Mouse (Mus musculus) G1E (cell line): ENCODE data around the gene Arrdc2.

Source experiments
- CTCF ChIP-seq: IDR thresholded peaks from 2 replicates; pipeline ENCODE4 v1.5.1; 2012; ENCODE audit warnings: low read depth, low read length, inconsistent platforms, mixed read lengths
- GATA1 ChIP-seq: IDR thresholded peaks from 2 replicates; pipeline ENCODE4 v1.6.1; 2012; ENCODE audit warnings: borderline replicate concordance, low read length, inconsistent platforms, mixed read lengths
- GATA2 ChIP-seq: IDR thresholded peaks from 2 replicates; pipeline ENCODE4 v1.6.1; 2012; ENCODE audit warnings: low read depth, low read length, inconsistent platforms, borderline replicate concordance
- POLR2AphosphoS5 ChIP-seq: IDR thresholded peaks from 2 replicates; pipeline ENCODE4 v1.6.1; 2012; ENCODE audit warnings: low read depth, low read length, inconsistent platforms; ENCODE audit not compliant: insufficient replicate concordance
- TAL1 ChIP-seq: conservative IDR thresholded peaks from 2 replicates; pipeline ENCODE4 v1.6.1; 2012; ENCODE audit warnings: low read depth, low read length, inconsistent platforms, mixed read lengths

GRCm38 (mm10) chr8:70808239-70808638 lies 31.3 kb downstream of the Arrdc2 start, which contains the start of gene Il12rb1:
- no peak for TF ChIP-seq CTCF
- TF ChIP-seq GATA1, result no peak
- no peak for TF ChIP-seq POLR2AphosphoS5
- no peak for TF ChIP-seq GATA2
- no peak for TF ChIP-seq TAL1
